Comparison of ENCODE assay signal across 22 mouse cellular contexts in the genomic region with DNA sequence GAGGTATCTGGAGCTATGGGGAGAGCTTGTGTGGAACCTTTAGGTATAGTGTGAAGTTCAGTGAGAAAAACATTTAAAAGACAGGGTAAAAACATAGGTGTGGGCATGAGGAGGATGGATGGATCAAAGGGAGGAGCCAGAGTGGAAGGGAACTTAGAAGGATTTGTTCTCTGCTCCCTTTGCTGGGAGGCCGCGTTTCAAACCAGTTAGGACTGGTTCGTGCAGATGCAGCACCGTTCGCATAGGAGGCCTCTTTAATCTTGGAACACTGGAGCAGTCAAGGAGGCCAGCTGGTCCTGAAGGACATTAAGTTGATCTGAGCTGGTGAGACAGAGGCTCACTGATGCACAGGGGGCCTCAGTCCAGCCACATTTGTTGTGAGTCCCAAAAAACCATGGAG. TPM values are rescaled to one million over a fixed set of nuclear protein-coding genes. Genes with fewer than 3 reads are reported as not detected.
DNase-seq lines count a peak whose midpoint lies in the region; ATAC-seq lines count a peak whose summit lies in the region.
"Had no signal": no experiment of that assay in that cellular context is flagged by ENCODE, and none has a peak within 500 bp of the region (broad histone marks: within the 10 kb centered on the region; RNA-seq: fewer than 3 reads in every experiment).

No protein-coding gene starts in this region.

- no peak for DNase-seq in forebrain, embryonic 10.5 days (ENCODE audit: extremely low spot score, low spot score)
- no peak for DNase-seq in midbrain, embryonic 11.5 days (ENCODE audit: low spot score, missing footprints)
- peak; percentile 72 for DNase-seq in ZHBTc4 (ENCODE audit: low read depth, low spot score)
- DNase-seq in lung, postnatal 4 days, result no peak
- DNase-seq: adrenal gland, postnatal 14 days; B cell, adult 2 months; cerebellum, adult 11-12 months; cerebellum, adult 9-10 months; cerebellum, postnatal 25 days; gastrocnemius, postnatal 36 days; heart, adult 11 months; heart, postnatal 10 days had no signal

- H3K36me3 ChIP-seq in forebrain, embryonic 10.5 days (replicated peaks), result peaks cover 68% of the 10 kb centered on the region
- peaks cover 19% of the 10 kb centered on the region for H3K36me3 ChIP-seq in forebrain, embryonic 15.5 days
- peaks cover 22% of the 10 kb centered on the region for H3K36me3 ChIP-seq in midbrain, embryonic 13.5 days
- peaks cover 2% of the 10 kb centered on the region; the same call in 1 of the 2 replicates for H3K36me3 ChIP-seq in midbrain, embryonic 11.5 days (ENCODE audit: control insufficient read depth, insufficient read depth, low read length)
- H3K36me3 ChIP-seq in stomach, embryonic 16.5 days (ENCODE audit: control insufficient read depth, insufficient read depth, low read length), result no peaks in the 10 kb centered on the region
- H3K36me3 ChIP-seq: G1E had no signal

- no peak for ATAC-seq in forebrain, embryonic 15.5 days (replicated peaks)
- no peak for ATAC-seq in midbrain, embryonic 13.5 days
- ATAC-seq in midbrain, embryonic 11.5 days (ENCODE audit: low FRiP score), result no peak
- no peak for ATAC-seq in stomach, embryonic 16.5 days (ENCODE audit: insufficient read depth, low FRiP score)
- ATAC-seq in CD4-positive, CD25-positive, alpha-beta regulatory T cell, adult 4 months, result no peak
- ATAC-seq: forebrain, embryonic 13.5 days; hindbrain, postnatal 0 days had no signal

- H3K27me3 ChIP-seq in forebrain, embryonic 10.5 days (ENCODE audit: poor library complexity, severe bottlenecking), result peaks cover 17% of the 10 kb centered on the region
- no peaks in the 10 kb centered on the region for H3K27me3 ChIP-seq in forebrain, embryonic 15.5 days
- no peaks in the 10 kb centered on the region for H3K27me3 ChIP-seq in midbrain, embryonic 13.5 days
- no peaks in the 10 kb centered on the region for H3K27me3 ChIP-seq in midbrain, embryonic 11.5 days (ENCODE audit: control insufficient read depth, insufficient read depth, low read length)
- H3K27me3 ChIP-seq in stomach, embryonic 16.5 days (ENCODE audit: control insufficient read depth, insufficient read depth, low read length), result no peaks in the 10 kb centered on the region
- H3K27me3 ChIP-seq: embryonic facial prominence, embryonic 13.5 days; forebrain, embryonic 13.5 days; hindbrain, embryonic 13.5 days had no signal

- no peak overlapping the region for H3K9ac ChIP-seq in forebrain, embryonic 15.5 days (replicated peaks)
- H3K9ac ChIP-seq in midbrain, embryonic 13.5 days (replicated peaks), result no peak overlapping the region
- no peak overlapping the region for H3K9ac ChIP-seq in midbrain, embryonic 11.5 days (ENCODE audit: low read length)
- H3K9ac ChIP-seq in stomach, embryonic 16.5 days (ENCODE audit: low read length), result no peak overlapping the region
- H3K9ac ChIP-seq: embryonic facial prominence, embryonic 13.5 days; forebrain, embryonic 13.5 days; hindbrain, embryonic 13.5 days had no signal

- H3K4me1 ChIP-seq in forebrain, embryonic 10.5 days, result peaks cover 30% of the 10 kb centered on the region
- peaks cover 4% of the 10 kb centered on the region; the same call in 1 of the 2 replicates for H3K4me1 ChIP-seq in forebrain, embryonic 15.5 days
- peaks cover 36% of the 10 kb centered on the region for H3K4me1 ChIP-seq in midbrain, embryonic 13.5 days (replicated peaks)
- H3K4me1 ChIP-seq in midbrain, embryonic 11.5 days (ENCODE audit: control insufficient read depth, insufficient read depth, low read length), result peaks cover 23% of the 10 kb centered on the region
- H3K4me1 ChIP-seq in stomach, embryonic 16.5 days (ENCODE audit: control insufficient read depth, insufficient read depth, low read length), result peaks cover 4% of the 10 kb centered on the region; the same call in 1 of the 2 replicates

- peak overlapping the region; percentile 20; the same call in 1 of the 2 replicates for H3K27ac ChIP-seq in forebrain, embryonic 10.5 days
- no peak overlapping the region for H3K27ac ChIP-seq in forebrain, embryonic 15.5 days (replicated peaks)
- H3K27ac ChIP-seq in midbrain, embryonic 13.5 days, result peak overlapping the region; percentile 1; the same call in 1 of the 2 replicates
- H3K27ac ChIP-seq in midbrain, embryonic 11.5 days (ENCODE audit: low read depth, low read length), result no peak overlapping the region
- H3K27ac ChIP-seq in stomach, embryonic 16.5 days (ENCODE audit: low read length), result peak overlapping the region; percentile 18; the same call in 1 of the 2 replicates
- H3K27ac ChIP-seq: embryonic facial prominence, embryonic 13.5 days; forebrain, embryonic 13.5 days; heart, embryonic 10.5 days; hindbrain, embryonic 13.5 days; hindbrain, postnatal 0 days had no signal

- 92% methylated on average over 5 of the region's 5 CpGs for WGBS in forebrain, embryonic 10.5 days
- WGBS in forebrain, embryonic 15.5 days, result 95% methylated on average over 5 of the region's 5 CpGs
- 71% methylated on average over 5 of the region's 5 CpGs for WGBS in midbrain, embryonic 13.5 days
- WGBS in midbrain, embryonic 11.5 days, result 76% methylated on average over 5 of the region's 5 CpGs
- WGBS in stomach, embryonic 16.5 days, result 79% methylated on average over 5 of the region's 5 CpGs

- no peaks in the 10 kb centered on the region for H3K9me3 ChIP-seq in forebrain, embryonic 10.5 days
- H3K9me3 ChIP-seq in forebrain, embryonic 15.5 days, result no peaks in the 10 kb centered on the region
- H3K9me3 ChIP-seq in midbrain, embryonic 13.5 days, result no peaks in the 10 kb centered on the region
- no peaks in the 10 kb centered on the region for H3K9me3 ChIP-seq in midbrain, embryonic 11.5 days (ENCODE audit: control insufficient read depth, low read length)
- H3K9me3 ChIP-seq in stomach, embryonic 16.5 days (replicated peaks; ENCODE audit: control insufficient read depth, low read length), result no peaks in the 10 kb centered on the region
- H3K9me3 ChIP-seq: embryonic facial prominence, embryonic 13.5 days; forebrain, embryonic 13.5 days; heart, embryonic 10.5 days; hindbrain, embryonic 13.5 days had no signal

- no peak overlapping the region for H3K4me3 ChIP-seq in forebrain, embryonic 10.5 days
- H3K4me3 ChIP-seq in forebrain, embryonic 15.5 days, result no peak overlapping the region
- no peak overlapping the region for H3K4me3 ChIP-seq in midbrain, embryonic 13.5 days (replicated peaks)
- H3K4me3 ChIP-seq in midbrain, embryonic 11.5 days (ENCODE audit: low read depth, low read length), result no peak overlapping the region
- no peak overlapping the region for H3K4me3 ChIP-seq in stomach, embryonic 16.5 days (replicated peaks; ENCODE audit: low read length)
- H3K4me3 ChIP-seq: embryonic facial prominence, embryonic 13.5 days; forebrain, embryonic 13.5 days; heart, embryonic 10.5 days; hindbrain, embryonic 13.5 days had no signal

- no peak overlapping the region for H3K4me2 ChIP-seq in forebrain, embryonic 15.5 days (replicated peaks)
- no peak overlapping the region for H3K4me2 ChIP-seq in midbrain, embryonic 13.5 days (replicated peaks)
- no peak overlapping the region for H3K4me2 ChIP-seq in midbrain, embryonic 11.5 days
- H3K4me2 ChIP-seq in stomach, embryonic 16.5 days (ENCODE audit: low read depth, low read length), result no peak overlapping the region
- H3K4me2 ChIP-seq: embryonic facial prominence, embryonic 13.5 days; forebrain, embryonic 13.5 days; hindbrain, embryonic 13.5 days had no signal

RNA-seq across cellular contexts. Expression of a gene that starts 23.1 kb away (rescaled TPM):
- 9.6 and 11.5 TPM in 2 replicates for polyA plus RNA-seq in forebrain, embryonic 10.5 days (2016; fragmentation: Nextera tagmentation; extraction: Ambion mirVana)
- 7.5 and 9.0 TPM in 2 replicates for polyA plus RNA-seq in forebrain, embryonic 15.5 days (2015; fragmentation: Nextera tagmentation; extraction: Ambion mirVana)
- 11.3 and 11.7 TPM in 2 replicates for polyA plus RNA-seq in midbrain, embryonic 13.5 days (2015; fragmentation: Nextera tagmentation; extraction: Ambion mirVana)
- 22.3 and 23.1 TPM in 2 replicates for polyA plus RNA-seq in midbrain, embryonic 11.5 days (2014; fragmentation: Nextera tagmentation; extraction: Ambion mirVana)
- 8.7 and 11.9 TPM in 2 replicates for polyA plus RNA-seq in stomach, embryonic 16.5 days (2015; fragmentation: Nextera tagmentation; extraction: Ambion mirVana)
- polyA plus RNA-seq in CD4-positive, CD25-positive, alpha-beta regulatory T cell, adult 4 months (2017; shearing (Covaris generic)), result 10 to 100 TPM; 23.8 to 39.0 TPM

Comparison
In these comparisons a context has a peak if more than half of its experiments do, and no peak if none do; other contexts are left out.
1. H3K27ac ChIP-seq: peak in forebrain, embryonic 10.5 days (single experiment), midbrain, embryonic 13.5 days (single experiment) and stomach, embryonic 16.5 days (single experiment); none in forebrain, embryonic 15.5 days (single experiment) and midbrain, embryonic 11.5 days (single experiment).